Mouse (Mus musculus) urinary bladder, postnatal 10 days (tissue): ENCODE data around the gene Hvcn1.
"Not testable (repeated sequence)": the region's sequence is repeated elsewhere in the genome, so short reads cannot be mapped to it uniquely, and the experiment has no call there.

Source experiments
- DNase-seq: peaks from one replicate; pipeline ENCODE4 v3.0.0; 2022; ENCODE audit warnings: low spot score

The Hvcn1 gene

GRCm38 (mm10) chr5:122204180-122204579, 2.4 kb upstream of the Hvcn1 start:
- DNase-seq: no peak

- no peak for DNase-seq
Measured at GRCm38 (mm10) chr5:122208909-122209308, 2.3 kb downstream of the Hvcn1 start.

- DNase-seq: no peak
Measured at GRCm38 (mm10) chr5:122209591-122210368, 3.2 kb downstream of the Hvcn1 start.

- DNase-seq: no peak
Measured at GRCm38 (mm10) chr5:122210890-122211289, 4.3 kb downstream of the Hvcn1 start.

- DNase-seq: no peak
Measured at GRCm38 (mm10) chr5:122212125-122212524, 5.5 kb downstream of the Hvcn1 start.

- DNase-seq: not testable (repeated sequence)
Measured at GRCm38 (mm10) chr5:122212820-122213219, 6.2 kb downstream of the Hvcn1 start.

- DNase-seq: no peak
Measured at GRCm38 (mm10) chr5:122213861-122214260, 7.3 kb downstream of the Hvcn1 start.

- no peak for DNase-seq
Measured at GRCm38 (mm10) chr5:122217636-122218035, 11.0 kb downstream of the Hvcn1 start.

- no peak for DNase-seq
Measured at GRCm38 (mm10) chr5:122218109-122218905, 11.7 kb downstream of the Hvcn1 start.

GRCm38 (mm10) chr5:122218928-122219327, 12.3 kb downstream of the Hvcn1 start:
- no peak for DNase-seq

- no peak for DNase-seq
Measured at GRCm38 (mm10) chr5:122219655-122220629, 13.3 kb downstream of the Hvcn1 start.

GRCm38 (mm10) chr5:122221085-122221484, 14.5 kb downstream of the Hvcn1 start:
- DNase-seq: no peak

- DNase-seq: no peak
Measured at GRCm38 (mm10) chr5:122224291-122224690, 17.7 kb downstream of the Hvcn1 start.

GRCm38 (mm10) chr5:122228271-122228765, 21.7 kb downstream of the Hvcn1 start:
- DNase-seq: no peak

GRCm38 (mm10) chr5:122228772-122229171, 22.2 kb downstream of the Hvcn1 start:
- DNase-seq: no peak

- no peak for DNase-seq
Measured at GRCm38 (mm10) chr5:122230816-122231215, 24.2 kb downstream of the Hvcn1 start.

GRCm38 (mm10) chr5:122231431-122231830, 24.8 kb downstream of the Hvcn1 start:
- DNase-seq: no peak

GRCm38 (mm10) chr5:122232004-122232403, 25.4 kb downstream of the Hvcn1 start:
- DNase-seq: no peak

- DNase-seq: no peak
Measured at GRCm38 (mm10) chr5:122233077-122233581, 26.5 kb downstream of the Hvcn1 start.

GRCm38 (mm10) chr5:122233695-122234094, 27.1 kb downstream of the Hvcn1 start:
- DNase-seq: no peak

GRCm38 (mm10) chr5:122234319-122235195, 28.0 kb downstream of the Hvcn1 start:
- no peak for DNase-seq
